Mouse (Mus musculus): ENCODE measurements around the gene Polr3c.

- TF ChIP-seq CTCF (IDR thresholded peaks at IDR 0.05; ENCODE audit: extremely low read depth, insufficient read depth, low read length) (no peak), POLR2A (IDR thresholded peaks at IDR 0.05; ENCODE audit: extremely low read depth, insufficient read depth, low read length) (no peak)
Measured at GRCm38 (mm10) chr3:96696766-96697732, 30.4 kb downstream of the Polr3c start.
